Mouse (Mus musculus): ENCODE data around the gene Ms4a6b.
"Not testable (repeated sequence)": the region's sequence is repeated elsewhere in the genome, so short reads cannot be mapped to it uniquely, and the experiment has no call there.

Gene Ms4a6b

GRCm38 (mm10) chr19:11533888-11534445 lies 17.7 kb downstream of the Ms4a6b start:
- no peak for DNase-seq (ENCODE audit: low spot score in 2 of 2)

GRCm38 (mm10) chr19:11536593-11536992 lies 20.3 kb downstream of the Ms4a6b start, which contains the start of gene Ms4a4d:
Gene Ms4a4d, plus strand, starts transcription at chr19:11536801.
- DNase-seq (ENCODE audit: low spot score in 2 of 2) = no peak

- no peak for DNase-seq (ENCODE audit: low spot score in 2 of 2)
Observed at GRCm38 (mm10) chr19:11537336-11537735, 21.0 kb downstream of the Ms4a6b start.

GRCm38 (mm10) chr19:11540166-11540821 lies 24.0 kb downstream of the Ms4a6b start:
- peak in 1 of 2 experiments; percentile 40 for DNase-seq (ENCODE audit: low spot score in 2 of 2)

- DNase-seq (ENCODE audit: low spot score in 2 of 2) = not testable (repeated sequence)
Observed at GRCm38 (mm10) chr19:11544383-11544782, 28.1 kb downstream of the Ms4a6b start.

- DNase-seq (ENCODE audit: low spot score in 2 of 2) = peak; percentile 67 to 69
Observed at GRCm38 (mm10) chr19:11547911-11548310, 31.6 kb downstream of the Ms4a6b start.

- DNase-seq (ENCODE audit: low spot score in 2 of 2) = no peak
Observed at GRCm38 (mm10) chr19:11554726-11555125, 38.4 kb downstream of the Ms4a6b start.

- not testable (repeated sequence) for DNase-seq (ENCODE audit: low spot score in 2 of 2)
Observed at GRCm38 (mm10) chr19:11559560-11559959, 43.2 kb downstream of the Ms4a6b start.

- no peak for DNase-seq (ENCODE audit: low spot score in 2 of 2)
Observed at GRCm38 (mm10) chr19:11574965-11575364, 58.7 kb downstream of the Ms4a6b start.
